Mouse (Mus musculus) limb, embryonic 14.5 days (tissue): ENCODE measurements at regions not wholly inside any gene's neighbourhood (a gene's known extent, or its start where the extent isn't known, plus 50 kb on each side); places are given as distances from the start of the nearest gene placed in this dataset.

Experiments used
- ATAC-seq: fragments of 200-750 bp; cut with Nextera tagmentation; 2 replicates; pipeline ENCODE4 v1.8.0; 2017; ENCODE audit warnings: low read depth, moderate number of reproducible peaks, moderate TSS enrichment; ENCODE audit not compliant: low FRiP score
- DNase-seq: peaks from one replicate; pipeline ENCODE4 v3.0.0-alpha.2; 2015; ENCODE audit warnings: low spot score
- H3K27ac ChIP-seq: fragments of 300-500 bp; sonication (generic); replicated peaks from 2 replicates; pipeline ENCODE4 v1.5.1; 2014; ENCODE audit warnings: low read depth, mild to moderate bottlenecking, low read length, moderate library complexity, mixed read lengths
- H3K27me3 ChIP-seq: fragments of 300-500 bp; sonication (generic); 2 replicates; pipeline ENCODE4 v1.6.1; 2014; ENCODE audit warnings: low read length, mixed read lengths; ENCODE audit not compliant: control insufficient read depth, insufficient read depth
- H3K36me3 ChIP-seq: fragments of 300-500 bp; sonication (generic); 2 replicates; pipeline ENCODE4 v1.6.1; 2014; ENCODE audit warnings: mild to moderate bottlenecking, low read length, moderate library complexity, mixed read lengths; ENCODE audit not compliant: control insufficient read depth, insufficient read depth
- H3K4me1 ChIP-seq: fragments of 300-500 bp; sonication (generic); 2 replicates; pipeline ENCODE4 v1.6.1; 2014; ENCODE audit warnings: antibody characterized with exemption, low read length, mixed read lengths; ENCODE audit not compliant: control insufficient read depth, insufficient read depth
- H3K4me2 ChIP-seq: fragments of 300-500 bp; sonication (generic); replicated peaks from 2 replicates; pipeline ENCODE4 v1.6.1; 2014; ENCODE audit warnings: low read depth, mild to moderate bottlenecking, low read length, moderate library complexity; ENCODE audit not compliant: severe bottlenecking
- H3K4me3 ChIP-seq: fragments of 300-500 bp; sonication (generic); replicated peaks from 2 replicates; pipeline ENCODE4 v1.5.1; 2014; ENCODE audit warnings: low read length
- H3K9ac ChIP-seq: fragments of 300-500 bp; sonication (generic); 2 replicates; pipeline ENCODE4 v1.6.1; 2014; ENCODE audit warnings: mild to moderate bottlenecking, low read depth, low read length, moderate library complexity; ENCODE audit not compliant: severe bottlenecking
- H3K9me3 ChIP-seq: fragments of 300-500 bp; sonication (generic); 2 replicates; pipeline ENCODE4 v1.6.1; 2016; ENCODE audit warnings: low read length; ENCODE audit not compliant: control insufficient read depth
- POLR2A ChIP-seq: fragments of 200-500 bp; IDR thresholded peaks from 2 replicates; pipeline ENCODE4 v1.8.0; 2012; ENCODE audit warnings: inconsistent platforms, mild to moderate bottlenecking, moderate library complexity, borderline replicate concordance; ENCODE audit not compliant: insufficient read depth, insufficient read length; ENCODE audit errors: extremely low read depth
- WGBS: fragments of 180-500 bp; shearing (Covaris S2); extraction: QIAGEN DNeasy Blood & Tissue Kit; methylation state at CpG from one replicate; pipeline ENCODE4 v1.1.7; 2014; 5-methylcytosine and 5-hydroxymethylcytosine counted together

DNA sequence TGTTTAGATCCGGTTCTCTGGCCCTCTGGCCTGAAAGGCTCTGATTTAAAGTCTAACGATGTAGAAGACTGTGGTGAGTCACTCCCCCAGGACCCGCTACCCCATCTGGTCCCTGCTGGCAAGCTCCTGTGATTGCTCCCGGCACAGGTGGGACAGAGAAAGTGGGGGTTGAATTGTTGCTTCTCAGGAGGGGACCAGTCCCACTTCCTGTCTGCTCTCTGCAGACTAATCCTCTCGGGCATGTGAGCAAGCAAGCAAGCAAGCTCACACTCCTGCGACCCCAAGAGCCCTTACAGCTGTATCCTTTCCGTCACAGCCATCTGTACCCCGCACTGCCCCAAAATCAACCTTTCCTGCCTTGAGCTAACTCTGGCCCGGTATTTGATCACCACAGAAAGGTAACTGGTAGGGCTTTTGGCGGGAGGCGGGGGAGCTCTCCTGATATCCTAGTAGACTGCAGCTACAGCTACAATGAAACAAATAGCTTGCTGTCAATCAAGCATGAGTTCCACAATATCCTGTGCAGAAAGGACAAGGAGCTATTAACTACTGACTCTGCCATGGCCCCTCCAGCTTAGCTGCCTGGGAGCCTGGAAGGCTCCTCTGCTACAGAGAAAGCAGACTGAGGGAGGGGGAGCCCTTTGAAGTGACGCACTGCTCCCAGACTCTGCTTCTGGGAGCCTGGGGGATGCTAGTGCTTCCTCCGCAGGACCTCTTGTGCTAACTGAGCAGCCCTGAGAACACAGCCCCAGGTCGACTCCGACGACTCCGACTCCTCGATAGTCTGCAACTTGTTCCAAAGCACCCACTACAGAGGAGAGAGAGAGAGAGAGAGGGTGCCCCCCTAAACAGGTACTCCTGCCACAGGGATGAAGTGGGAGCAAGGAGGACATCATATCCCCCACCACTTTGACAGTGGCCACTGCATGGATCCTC, 82.4 kb downstream of the Irs2 start:
- DNase-seq: peak; percentile 46
- Histone ChIP-seq H3K27me3 (no peaks in the 10 kb centered on the region), H3K4me1 (peaks cover 72% of the 10 kb centered on the region), H3K4me3 (no peak overlapping the region), H3K9ac (peak overlapping the region; percentile 40; the same call in 1 of the 2 replicates), H3K4me2 (peak overlapping the region; percentile 29), H3K27ac (peak overlapping the region; percentile 88), H3K36me3 (no peaks in the 10 kb centered on the region), H3K9me3 (no peaks in the 10 kb centered on the region)
- ATAC-seq: 0 out of 2 replicates have a peak, but pooled peaks have one; percentile 13
- TF ChIP-seq POLR2A: no peak
- 4% methylated on average over 18 of the region's 18 CpGs for WGBS

DNA sequence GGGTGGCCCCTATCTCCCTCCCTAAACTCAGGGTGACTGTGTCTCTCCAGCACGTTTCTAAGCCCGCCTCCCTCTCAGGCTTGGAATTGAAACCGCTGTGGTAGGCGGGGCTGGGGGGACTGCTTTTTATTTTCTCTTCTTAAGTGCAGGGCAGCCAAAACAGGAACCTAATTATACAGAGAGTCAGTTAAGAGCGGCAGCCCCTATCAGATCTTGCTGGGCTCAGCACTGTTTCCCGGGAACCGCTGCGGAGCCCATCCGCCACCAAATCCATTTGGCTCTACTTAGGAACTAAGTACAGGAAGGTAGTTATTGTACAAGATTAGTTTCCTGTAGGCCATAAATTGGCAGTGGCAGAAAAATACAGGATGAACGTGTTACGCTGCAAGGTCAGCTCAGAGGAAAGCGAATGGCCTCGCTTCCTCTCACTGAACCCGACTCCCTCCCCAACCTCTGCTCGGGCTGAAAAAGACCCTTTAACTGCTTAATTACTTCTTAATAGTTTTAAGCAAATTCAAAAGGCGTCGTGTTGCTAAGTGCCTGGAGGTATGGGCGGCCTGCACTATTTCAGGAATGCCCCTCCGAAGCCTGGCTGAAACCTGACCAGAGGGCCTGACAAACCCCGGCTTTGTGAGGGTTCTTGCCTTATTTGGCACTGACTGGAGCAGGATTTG, 83.6 kb downstream of the Irs2 start:
- Histone ChIP-seq H3K4me3 (no peak overlapping the region), H3K9ac (0 out of 2 replicates have a peak overlapping the region, but pooled peaks have one; percentile 32), H3K4me1 (peaks cover 73% of the 10 kb centered on the region), H3K9me3 (no peaks in the 10 kb centered on the region), H3K36me3 (no peaks in the 10 kb centered on the region), H3K4me2 (peak overlapping the region; percentile 29), H3K27ac (peak overlapping the region; percentile 88), H3K27me3 (no peaks in the 10 kb centered on the region)
- DNase-seq (peak; percentile 77), ATAC-seq (peak; percentile 46)
- 3% methylated on average over 20 of the region's 20 CpGs for WGBS
- TF ChIP-seq POLR2A: no peak

DNA sequence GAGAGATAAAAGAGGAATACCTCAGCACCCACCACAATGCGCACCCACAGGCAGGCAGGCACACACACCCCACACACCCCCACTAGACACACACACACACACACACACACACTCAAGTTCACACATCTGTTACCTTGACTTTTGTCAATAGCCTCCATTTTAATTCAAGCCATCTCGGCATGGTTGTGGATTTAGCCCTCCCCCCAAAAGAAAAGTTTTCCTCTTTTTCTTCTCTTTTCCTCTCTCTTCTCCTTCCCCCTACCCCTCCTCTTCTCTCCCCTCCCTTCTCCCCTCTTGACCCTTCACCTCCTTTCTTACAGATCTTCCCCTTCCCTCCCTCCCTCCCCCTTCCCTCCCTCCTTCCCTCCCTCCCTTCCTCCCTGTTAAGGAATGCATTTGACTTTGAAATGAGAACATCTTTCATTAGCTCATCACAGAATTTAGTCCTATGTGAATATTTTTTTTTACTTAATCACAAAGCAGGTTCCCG, 84.2 kb downstream of the Irs2 start:
- DNase-seq (no peak), ATAC-seq (no peak)
- TF ChIP-seq POLR2A: no peak
- Histone ChIP-seq H3K9me3 (no peaks in the 10 kb centered on the region), H3K27me3 (no peaks in the 10 kb centered on the region), H3K36me3 (no peaks in the 10 kb centered on the region), H3K4me1 (peaks cover 73% of the 10 kb centered on the region), H3K9ac (no peak overlapping the region), H3K4me3 (no peak overlapping the region), H3K27ac (peak overlapping the region; percentile 88), H3K4me2 (peak overlapping the region; percentile 29)
- 13% methylated on average over 3 of the region's 3 CpGs for WGBS

DNA sequence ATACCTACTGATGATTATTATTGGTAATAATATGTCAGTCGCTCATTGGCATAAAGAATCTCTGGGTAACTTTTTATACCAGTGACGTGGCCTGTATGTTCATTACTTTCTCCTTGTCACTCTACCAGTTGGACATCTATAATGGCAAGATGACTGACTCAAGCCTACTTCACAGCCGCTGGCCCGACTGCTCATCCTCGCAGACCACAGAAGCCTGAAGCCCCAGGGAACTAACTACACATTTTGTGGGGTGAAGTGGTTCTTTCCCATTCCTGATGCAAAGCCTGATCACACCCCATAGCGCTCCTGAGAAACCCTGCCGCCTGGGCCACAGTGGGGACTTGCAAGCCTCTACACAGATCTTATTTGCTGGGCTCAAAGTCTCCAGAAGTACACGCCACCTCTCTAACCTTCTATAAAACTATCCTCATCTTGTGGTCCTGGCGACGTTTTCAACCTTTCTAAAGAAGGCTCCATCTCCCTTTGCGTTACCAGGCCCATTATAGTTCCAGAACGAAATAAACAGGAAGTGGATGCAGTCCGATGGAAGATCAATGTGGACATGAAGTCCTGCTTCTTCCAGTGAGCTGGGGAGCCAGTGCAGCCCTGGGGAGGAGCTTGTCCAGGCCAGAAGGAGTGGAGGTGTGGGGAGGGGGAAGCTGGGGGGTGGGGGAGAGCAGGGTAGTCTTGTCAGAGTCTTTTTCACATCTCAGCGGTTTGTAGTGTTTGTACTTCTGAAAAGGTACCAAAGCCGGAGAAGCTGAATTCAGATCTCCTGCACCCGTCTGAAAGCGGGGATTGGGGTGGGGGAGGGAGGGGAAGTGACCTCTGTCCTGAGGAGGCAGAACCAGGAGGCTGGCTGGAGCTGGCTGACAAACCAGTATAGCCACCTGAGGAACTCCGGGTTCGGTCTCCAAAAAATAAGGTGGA, 84.9 kb downstream of the Irs2 start:
- Histone ChIP-seq H3K27me3 (no peaks in the 10 kb centered on the region), H3K36me3 (no peaks in the 10 kb centered on the region), H3K27ac (peak overlapping the region; percentile 88), H3K4me2 (no peak overlapping the region), H3K4me3 (no peak overlapping the region), H3K4me1 (peaks cover 67% of the 10 kb centered on the region), H3K9me3 (no peaks in the 10 kb centered on the region), H3K9ac (no peak overlapping the region)
- TF ChIP-seq POLR2A: no peak
- no peak for ATAC-seq
- no peak for DNase-seq
- WGBS: 36% methylated on average over 19 of the region's 19 CpGs
